Mouse (Mus musculus) neural tube, embryonic 11.5 days (tissue): ENCODE data around the gene Sfrp2. TPM values are rescaled to one million over a fixed set of nuclear protein-coding genes. Genes with fewer than 3 reads are reported as not detected.

Experiments
- ATAC-seq: fragments of 200-750 bp; cut with Nextera tagmentation; 2 replicates; pipeline ENCODE4 v1.8.0; 2017; ENCODE audit warnings: moderate number of reproducible peaks, mild to moderate bottlenecking, moderate TSS enrichment, moderate library complexity; ENCODE audit not compliant: insufficient read depth, low FRiP score, low TSS enrichment
- DNase-seq: peaks from one replicate; pipeline ENCODE4 v3.0.0-alpha.2; 2015; ENCODE audit warnings: low spot score
- H3K27ac ChIP-seq: fragments of 300-500 bp; sonication (generic); 2 replicates; pipeline ENCODE4 v1.5.1; 2014; ENCODE audit warnings: low read depth, mild to moderate bottlenecking, low read length
- H3K27me3 ChIP-seq: fragments of 300-500 bp; sonication (generic); 2 replicates; pipeline ENCODE4 v1.6.1; 2014; ENCODE audit warnings: mild to moderate bottlenecking, low read length, mixed read lengths; ENCODE audit not compliant: control insufficient read depth, insufficient read depth
- H3K36me3 ChIP-seq: fragments of 300-500 bp; sonication (generic); 2 replicates; pipeline ENCODE4 v1.6.1; 2014; ENCODE audit warnings: mild to moderate bottlenecking, low read length, moderate library complexity, mixed read lengths; ENCODE audit not compliant: control insufficient read depth, insufficient read depth
- H3K4me1 ChIP-seq: fragments of 300-500 bp; sonication (generic); 2 replicates; pipeline ENCODE4 v1.6.1; 2014; ENCODE audit warnings: low read length, mixed read lengths; ENCODE audit not compliant: control insufficient read depth, insufficient read depth
- H3K4me2 ChIP-seq: fragments of 300-500 bp; sonication (generic); 2 replicates; pipeline ENCODE4 v1.6.1; 2014; ENCODE audit warnings: low read depth, mild to moderate bottlenecking, moderate library complexity
- H3K4me3 ChIP-seq: fragments of 300-500 bp; sonication (generic); 2 replicates; pipeline ENCODE4 v1.5.1; 2014; ENCODE audit warnings: low read depth, low read length
- H3K9ac ChIP-seq: fragments of 300-500 bp; sonication (generic); 2 replicates; pipeline ENCODE4 v1.6.1; 2014; ENCODE audit warnings: mild to moderate bottlenecking, low read length
- H3K9me3 ChIP-seq: fragments of 300-500 bp; sonication (generic); 2 replicates; pipeline ENCODE4 v1.6.1; 2016; ENCODE audit warnings: low read length; ENCODE audit not compliant: control insufficient read depth
- WGBS: fragments of 180-500 bp; shearing (Covaris S2); extraction: QIAGEN DNeasy Blood & Tissue Kit; methylation state at CpG from one replicate; pipeline ENCODE4 v1.1.7; 2014; 5-methylcytosine and 5-hydroxymethylcytosine counted together
- polyA plus RNA-seq: library from polyadenylated mRNA; unstranded; fragments of >200 nt; fragmentation: Nextera tagmentation; extraction: Ambion mirVana; gene quantifications from 2 replicates; pipeline ENCODE4 v1.2.1, GENCODE M21; 2014

The Sfrp2 gene
- polyA plus RNA-seq, 1 experiment from 2014 or later, result 114 TPM

GRCm38 (mm10) chr3:83784726-83785125, 18.6 kb downstream of the Sfrp2 start:
- Histone ChIP-seq H3K27me3 (no peaks in the 10 kb centered on the region), H3K4me2 (no peak overlapping the region), H3K4me3 (no peak overlapping the region), H3K4me1 (peaks cover 19% of the 10 kb centered on the region), H3K9me3 (no peaks in the 10 kb centered on the region), H3K9ac (no peak overlapping the region), H3K27ac (no peak overlapping the region), H3K36me3 (no peaks in the 10 kb centered on the region)
- WGBS, result 56% methylated on average over 3 of the region's 3 CpGs
- 0 out of 2 replicates have a peak, but pooled peaks have one; percentile 25 for ATAC-seq
- no peak for DNase-seq

- peaks cover 19% of the 10 kb centered on the region for H3K4me1 ChIP-seq
- ATAC-seq (no peak), DNase-seq (no peak)
- no peak overlapping the region for H3K4me2 ChIP-seq
- H3K36me3 ChIP-seq, result no peaks in the 10 kb centered on the region
- no peak overlapping the region for H3K27ac ChIP-seq
- H3K4me3 ChIP-seq, result no peak overlapping the region
- 86% methylated on average over 2 of the region's 2 CpGs for WGBS
- H3K27me3 ChIP-seq, result no peaks in the 10 kb centered on the region
- H3K9ac ChIP-seq, result no peak overlapping the region
- H3K9me3 ChIP-seq, result no peaks in the 10 kb centered on the region
Observed at GRCm38 (mm10) chr3:83787086-83787485, 21.0 kb downstream of the Sfrp2 start.

GRCm38 (mm10) chr3:83787776-83788305, 21.7 kb downstream of the Sfrp2 start:
- WGBS, result 87% methylated on average over 7 of the region's 7 CpGs

GRCm38 (mm10) chr3:83789651-83790451, 23.7 kb downstream of the Sfrp2 start:
- ATAC-seq (peak; percentile 68), DNase-seq (peak; percentile 58)
- Histone ChIP-seq H3K9me3 (no peaks in the 10 kb centered on the region), H3K4me1 (peaks cover 4% of the 10 kb centered on the region), H3K36me3 (no peaks in the 10 kb centered on the region), H3K27ac (no peak overlapping the region), H3K4me2 (peak overlapping the region; percentile 89), H3K4me3 (peak overlapping the region; percentile 61), H3K27me3 (no peaks in the 10 kb centered on the region), H3K9ac (peak overlapping the region; percentile 77)
- 2% methylated on average over 44 of the region's 44 CpGs for WGBS

More at GRCm38 (mm10) chr3:83787776-83788305, 21.7 kb downstream of the Sfrp2 start:
- no peaks in the 10 kb centered on the region for H3K36me3 ChIP-seq
- DNase-seq (no peak), ATAC-seq (no peak)
- no peak overlapping the region for H3K9ac ChIP-seq
- no peaks in the 10 kb centered on the region for H3K9me3 ChIP-seq
- no peak overlapping the region for H3K27ac ChIP-seq
- peaks cover 19% of the 10 kb centered on the region for H3K4me1 ChIP-seq
- H3K27me3 ChIP-seq, result no peaks in the 10 kb centered on the region
- no peak overlapping the region for H3K4me3 ChIP-seq
- no peak overlapping the region for H3K4me2 ChIP-seq

- no peak overlapping the region for H3K9ac ChIP-seq
- no peaks in the 10 kb centered on the region for H3K27me3 ChIP-seq
- ATAC-seq (no peak), DNase-seq (no peak)
- no peaks in the 10 kb centered on the region for H3K9me3 ChIP-seq
- no peak overlapping the region for H3K27ac ChIP-seq
- 48% methylated on average over 3 of the region's 3 CpGs for WGBS
- H3K4me2 ChIP-seq, result no peak overlapping the region
- no peak overlapping the region for H3K4me3 ChIP-seq
- H3K36me3 ChIP-seq, result no peaks in the 10 kb centered on the region
- H3K4me1 ChIP-seq, result no peaks in the 10 kb centered on the region
Observed at GRCm38 (mm10) chr3:83791444-83791843, 25.3 kb downstream of the Sfrp2 start.

GRCm38 (mm10) chr3:83797098-83797497, 31.0 kb downstream of the Sfrp2 start:
- WGBS, result 71% methylated on average over 6 of the region's 6 CpGs
- Histone ChIP-seq H3K4me3 (no peak overlapping the region), H3K4me1 (no peaks in the 10 kb centered on the region), H3K9me3 (no peaks in the 10 kb centered on the region), H3K27me3 (no peaks in the 10 kb centered on the region), H3K9ac (no peak overlapping the region), H3K4me2 (no peak overlapping the region), H3K27ac (no peak overlapping the region), H3K36me3 (no peaks in the 10 kb centered on the region)
- DNase-seq (no peak), ATAC-seq (no peak)

- Histone ChIP-seq H3K9me3 (no peaks in the 10 kb centered on the region), H3K4me3 (no peak overlapping the region), H3K4me2 (no peak overlapping the region), H3K9ac (no peak overlapping the region), H3K4me1 (no peaks in the 10 kb centered on the region), H3K36me3 (no peaks in the 10 kb centered on the region), H3K27ac (no peak overlapping the region), H3K27me3 (no peaks in the 10 kb centered on the region)
- DNase-seq (peak; percentile 69), ATAC-seq (peak; percentile 58)
- WGBS, result 7% methylated on average over 10 of the region's 10 CpGs
Observed at GRCm38 (mm10) chr3:83797828-83798227, 31.7 kb downstream of the Sfrp2 start.

GRCm38 (mm10) chr3:83799486-83799885, 33.4 kb downstream of the Sfrp2 start:
- WGBS, result 91% methylated on average over 7 of the region's 7 CpGs
- H3K4me3 ChIP-seq, result no peak overlapping the region
- H3K4me1 ChIP-seq, result no peaks in the 10 kb centered on the region
- H3K27ac ChIP-seq, result no peak overlapping the region
- H3K36me3 ChIP-seq, result no peaks in the 10 kb centered on the region
- ATAC-seq, result no peak
- H3K9me3 ChIP-seq, result no peaks in the 10 kb centered on the region
- H3K27me3 ChIP-seq, result no peaks in the 10 kb centered on the region
- H3K4me2 ChIP-seq, result no peak overlapping the region
- no peak for DNase-seq
- H3K9ac ChIP-seq, result no peak overlapping the region

- H3K27ac ChIP-seq, result no peak overlapping the region
- H3K9me3 ChIP-seq, result no peaks in the 10 kb centered on the region
- 92% methylated on average over 4 of the region's 4 CpGs for WGBS
- no peaks in the 10 kb centered on the region for H3K4me1 ChIP-seq
- no peak for DNase-seq
- H3K27me3 ChIP-seq, result no peaks in the 10 kb centered on the region
- no peak overlapping the region for H3K4me2 ChIP-seq
- ATAC-seq, result no peak
- no peaks in the 10 kb centered on the region for H3K36me3 ChIP-seq
- H3K9ac ChIP-seq, result no peak overlapping the region
- H3K4me3 ChIP-seq, result no peak overlapping the region
Observed at GRCm38 (mm10) chr3:83801649-83802155, 35.6 kb downstream of the Sfrp2 start.
